Mouse (Mus musculus) ES-E14 (cell line): ENCODE data around the gene Cstb.

Experiments
- CHD2 ChIP-seq: IDR thresholded peaks from 2 replicates; pipeline ENCODE4 v1.6.1; 2014; ENCODE audit warnings: mild to moderate bottlenecking, low read depth, low read length, inconsistent platforms
- HCFC1 ChIP-seq: IDR thresholded peaks from 2 replicates; pipeline ENCODE4 v1.6.1; 2012; ENCODE audit warnings: low read length, inconsistent platforms, borderline replicate concordance; ENCODE audit not compliant: insufficient read depth
- MAFK ChIP-seq: IDR thresholded peaks from 2 replicates; pipeline ENCODE4 v1.6.1; 2014; ENCODE audit warnings: mild to moderate bottlenecking, low read depth, low read length, inconsistent platforms; ENCODE audit not compliant: insufficient read depth
- ZC3H11A ChIP-seq: IDR thresholded peaks from 2 replicates; pipeline ENCODE4 v1.6.1; 2012; ENCODE audit warnings: low read depth, mild to moderate bottlenecking, inconsistent platforms, low read length, borderline replicate concordance
- ZNF384 ChIP-seq: IDR thresholded peaks from 2 replicates; pipeline ENCODE4 v1.6.1; 2012; ENCODE audit warnings: low read depth, low read length, inconsistent platforms

DNA sequence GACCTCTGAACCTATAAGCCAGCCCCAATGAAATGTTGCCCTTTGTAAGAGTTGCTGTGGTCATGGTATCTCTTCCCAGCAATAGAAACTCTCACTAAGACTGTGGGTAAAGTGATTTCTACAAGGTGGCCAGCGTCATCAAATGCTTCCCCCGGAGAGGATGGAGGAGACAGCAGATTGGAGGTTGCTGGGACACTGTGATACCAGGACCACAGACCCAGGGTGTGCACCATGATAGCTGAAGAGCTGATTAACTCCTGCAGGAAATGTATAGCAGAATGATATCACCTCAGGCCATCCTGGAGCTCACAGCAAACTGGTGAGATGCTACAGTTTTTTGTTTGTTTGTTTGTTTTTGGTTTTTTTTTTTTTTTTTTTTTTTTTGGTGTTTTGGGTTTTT, 4.3 kb downstream of the Cstb start:
- TF ChIP-seq HCFC1 (no peak), ZNF384 (no peak), CHD2 (no peak), MAFK (no peak), ZC3H11A (no peak)
